Mouse (Mus musculus) kidney, adult 2 months (tissue): ENCODE measurements at regions not wholly inside any gene's neighbourhood (a gene's known extent, or its start where the extent isn't known, plus 50 kb on each side); places are given as distances from the start of the nearest gene placed in this dataset.

Source experiments
- CTCF ChIP-seq: fragments of 200-500 bp; conservative IDR thresholded peaks from 2 replicates; pipeline ENCODE4 v1.5.1; 2011; ENCODE audit warnings: low read depth, mild to moderate bottlenecking, control low read depth, low read length, moderate library complexity, mixed read lengths; ENCODE audit not compliant: insufficient read depth, insufficient read length
- POLR2A ChIP-seq: fragments of 200-500 bp; IDR thresholded peaks from one replicate; pipeline ENCODE4 v1.6.1; 2011; ENCODE audit warnings: low read depth, low read length, control low read depth

- no peak for TF ChIP-seq CTCF
- TF ChIP-seq POLR2A: no peak
These were observed 255.5 kb upstream of the Cdh5 start for GRCm38 (mm10) chr8:103845964-103846363.
